Mouse (Mus musculus) kidney, adult 2 months (tissue): ENCODE data around the gene Ctnna2.

Source experiments
- CTCF ChIP-seq: fragments of 200-500 bp; conservative IDR thresholded peaks from 2 replicates; pipeline ENCODE4 v1.5.1; 2011; ENCODE audit warnings: low read depth, mild to moderate bottlenecking, control low read depth, low read length, moderate library complexity, mixed read lengths; ENCODE audit not compliant: insufficient read depth, insufficient read length
- POLR2A ChIP-seq: fragments of 200-500 bp; IDR thresholded peaks from one replicate; pipeline ENCODE4 v1.6.1; 2011; ENCODE audit warnings: low read depth, low read length, control low read depth

DNA sequence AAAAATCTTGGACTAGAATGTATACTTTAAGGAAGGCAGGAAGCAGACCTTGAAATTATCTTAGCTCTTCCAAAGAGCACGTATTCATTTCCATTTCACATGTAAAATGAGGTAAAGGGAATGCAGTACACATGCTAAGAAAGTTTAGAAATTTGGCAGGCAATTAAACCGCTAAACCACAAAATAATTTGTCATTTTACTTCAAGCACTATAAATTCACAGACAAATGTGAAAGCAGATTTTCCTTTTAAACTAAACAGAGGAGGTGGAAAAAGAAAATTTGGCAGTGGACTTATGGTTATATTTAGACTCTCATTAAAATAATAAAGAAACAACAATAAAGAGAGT lies 254.6 kb downstream of the Ctnna2 start:
- TF ChIP-seq CTCF (no peak), POLR2A (no peak)
